Mouse (Mus musculus) G1E (cell line): ENCODE measurements around the gene Morc2a.

ENCODE experiments used
- CTCF ChIP-seq: IDR thresholded peaks from 2 replicates; pipeline ENCODE4 v1.5.1; 2012; ENCODE audit warnings: low read depth, low read length, inconsistent platforms, mixed read lengths
- GATA1 ChIP-seq: IDR thresholded peaks from 2 replicates; pipeline ENCODE4 v1.6.1; 2012; ENCODE audit warnings: borderline replicate concordance, low read length, inconsistent platforms, mixed read lengths
- POLR2AphosphoS5 ChIP-seq: IDR thresholded peaks from 2 replicates; pipeline ENCODE4 v1.6.1; 2012; ENCODE audit warnings: low read depth, low read length, inconsistent platforms; ENCODE audit not compliant: insufficient replicate concordance
- TAL1 ChIP-seq: conservative IDR thresholded peaks from 2 replicates; pipeline ENCODE4 v1.6.1; 2012; ENCODE audit warnings: low read depth, low read length, inconsistent platforms, mixed read lengths

GRCm38 (mm10) chr11:3668768-3669167, 19.8 kb downstream of the Morc2a start:
- TF ChIP-seq CTCF: no peak
- TF ChIP-seq POLR2AphosphoS5: no peak
- TF ChIP-seq GATA1: no peak
- TF ChIP-seq TAL1: no peak
